Mouse (Mus musculus): ENCODE data around the gene Rin3.

Rin3 gene

GRCm38 (mm10) chr12:102280867-102281503 is 1.9 kb upstream of the Rin3 start:
- DNase-seq = no peak

- peak in 1 of 2 experiments; percentile 61 for DNase-seq
These were observed 722 bp upstream of the Rin3 start for GRCm38 (mm10) chr12:102282126-102282525.

- peak; percentile 86 to 89 for DNase-seq
These were observed 827 bp downstream of the Rin3 start for GRCm38 (mm10) chr12:102283483-102284266.

GRCm38 (mm10) chr12:102284267-102284610 is 1.4 kb downstream of the Rin3 start:
- DNase-seq = no peak

GRCm38 (mm10) chr12:102284618-102285159 is 1.8 kb downstream of the Rin3 start:
- DNase-seq = no peak

- no peak for DNase-seq
These were observed 2.5 kb downstream of the Rin3 start for GRCm38 (mm10) chr12:102285318-102285717.

- DNase-seq = no peak
These were observed 2.9 kb downstream of the Rin3 start for GRCm38 (mm10) chr12:102285779-102286178.

GRCm38 (mm10) chr12:102286681-102287414 is 4.0 kb downstream of the Rin3 start:
- peak; percentile 85 to 86 for DNase-seq

- no peak for DNase-seq
These were observed 5.2 kb downstream of the Rin3 start for GRCm38 (mm10) chr12:102287904-102288602.

DNA sequence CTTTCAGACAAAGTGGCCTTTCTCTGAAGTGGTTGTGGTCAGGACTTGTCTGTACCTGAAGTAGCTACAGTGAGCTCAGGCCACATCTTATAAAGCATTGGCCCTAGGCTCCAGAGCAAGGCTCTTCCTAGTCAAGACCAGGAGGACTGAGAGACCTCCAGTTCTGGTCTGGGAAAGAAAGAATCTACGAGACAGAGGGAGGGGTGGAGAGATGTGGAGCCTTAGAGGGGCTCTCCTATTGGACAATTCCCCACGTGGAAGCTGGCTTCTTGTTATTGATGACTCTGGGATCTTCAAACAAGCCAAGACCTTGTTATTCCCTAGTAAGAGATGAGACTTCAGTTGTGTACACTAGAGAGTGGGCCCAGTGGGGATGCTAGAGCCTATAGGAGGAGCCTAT is 6.0 kb downstream of the Rin3 start:
- no peak for DNase-seq

DNA sequence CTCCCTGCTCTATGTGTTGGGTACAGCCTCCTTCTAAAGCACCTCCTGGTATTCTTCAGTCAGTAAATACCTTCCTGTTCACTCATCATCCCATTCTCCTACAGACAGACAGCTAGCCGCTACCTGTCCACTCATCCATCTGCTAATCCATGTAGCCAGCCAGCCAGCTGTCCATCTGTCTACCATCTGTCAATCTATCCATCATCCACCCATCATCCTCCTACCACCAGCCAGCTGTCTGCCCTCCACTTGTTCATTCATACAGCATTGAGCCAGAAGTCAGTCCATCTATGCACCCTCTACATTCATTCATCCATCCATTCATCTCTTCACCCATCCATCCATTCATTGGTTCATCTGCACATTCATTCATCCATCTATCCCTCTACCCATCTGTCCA is 6.7 kb downstream of the Rin3 start:
- DNase-seq = peak in 1 of 2 experiments; percentile 52

DNA sequence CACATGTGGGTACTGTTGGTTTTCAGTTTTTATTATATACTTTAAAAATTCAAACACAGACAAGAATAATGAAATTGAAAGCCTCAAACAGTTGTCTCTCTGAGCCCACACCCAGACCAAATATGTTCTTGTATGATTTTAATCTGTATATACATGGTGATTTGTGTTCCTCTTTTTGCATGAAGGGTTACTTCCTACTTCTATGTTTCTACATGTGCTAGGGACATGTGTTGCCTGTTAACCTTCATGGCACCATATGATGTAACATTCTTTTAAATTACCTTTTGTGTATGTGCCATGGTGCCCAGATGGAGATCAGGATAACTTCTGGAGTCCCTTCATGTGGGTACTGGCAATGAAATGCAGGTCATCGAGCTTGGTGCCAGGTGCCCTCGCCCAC is 7.8 kb downstream of the Rin3 start:
- DNase-seq = no peak

DNA sequence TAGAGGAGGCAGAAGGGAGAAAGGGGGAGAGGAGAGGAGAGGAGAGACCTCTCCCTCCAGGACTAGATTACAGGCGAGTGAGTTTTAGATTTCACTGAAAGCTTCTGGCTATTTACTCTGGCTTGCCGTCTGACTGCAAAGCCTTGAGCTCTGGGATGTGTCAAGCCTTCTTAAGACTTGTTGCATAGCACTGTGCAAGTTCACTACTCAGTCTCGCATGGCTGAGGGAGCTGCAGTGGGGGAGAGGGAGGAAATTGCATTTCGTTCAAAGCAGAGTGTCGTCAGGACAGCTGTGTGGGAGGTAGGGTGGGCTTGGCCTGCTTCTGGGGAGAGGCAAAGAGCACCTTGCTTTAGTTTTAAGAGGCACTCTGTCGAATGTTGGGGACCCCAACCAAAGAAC is 8.8 kb downstream of the Rin3 start:
- DNase-seq = no peak

GRCm38 (mm10) chr12:102292501-102293215 is 9.8 kb downstream of the Rin3 start:
- DNase-seq = no peak

- no peak for DNase-seq
These were observed 11.8 kb downstream of the Rin3 start for GRCm38 (mm10) chr12:102294634-102295033.

GRCm38 (mm10) chr12:102295230-102295629 is 12.4 kb downstream of the Rin3 start:
- peak; percentile 57 to 62 for DNase-seq

GRCm38 (mm10) chr12:102295662-102296061 is 12.8 kb downstream of the Rin3 start:
- DNase-seq = peak in 1 of 2 experiments; percentile 25

- no peak for DNase-seq
These were observed 13.5 kb downstream of the Rin3 start for GRCm38 (mm10) chr12:102296361-102296760.

GRCm38 (mm10) chr12:102296967-102297366 is 14.1 kb downstream of the Rin3 start:
- no peak for DNase-seq

DNA sequence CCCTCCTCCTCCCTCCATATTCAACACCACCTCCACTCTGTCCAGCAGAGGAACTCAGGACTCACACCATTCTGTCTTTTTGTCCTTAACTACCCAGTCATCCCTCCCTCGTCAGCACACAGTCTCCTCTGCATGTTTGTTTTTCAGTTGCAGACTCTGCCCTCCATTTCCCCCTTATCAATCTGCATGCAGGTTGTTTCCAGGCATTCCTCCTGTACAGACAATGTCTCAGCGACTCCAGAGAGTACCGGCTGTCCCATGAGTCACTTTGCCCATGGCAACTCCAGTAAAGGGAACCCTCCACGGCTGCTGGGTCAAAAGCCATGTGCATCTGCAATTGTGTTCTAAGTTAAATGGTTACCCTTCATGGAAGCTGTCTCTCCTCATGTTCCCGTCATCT is 16.4 kb downstream of the Rin3 start:
- no peak for DNase-seq

DNA sequence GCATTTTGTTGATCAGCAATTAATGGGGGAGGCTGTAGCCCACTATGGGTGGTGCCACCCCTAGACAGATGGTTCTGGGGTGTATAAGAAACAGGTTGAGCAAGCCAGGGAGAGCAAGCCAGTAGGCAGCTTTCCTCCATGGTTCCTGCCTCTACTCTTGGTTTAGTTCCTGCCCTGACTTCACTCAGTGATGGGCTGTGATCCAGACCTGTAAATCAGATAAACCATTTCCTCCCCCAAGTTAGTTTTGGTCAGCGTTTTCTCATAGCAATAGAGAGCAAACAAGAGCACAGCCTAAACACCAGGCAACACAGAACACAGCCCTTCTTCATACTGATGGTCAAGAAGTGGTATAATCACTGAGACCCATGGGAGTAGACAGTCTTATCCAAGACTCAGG is 18.7 kb downstream of the Rin3 start:
- no peak for DNase-seq

- no peak for DNase-seq
These were observed 19.5 kb downstream of the Rin3 start for GRCm38 (mm10) chr12:102302322-102302721.

Measured in cerebellum, postnatal 10 days (tissue).